Mouse (Mus musculus) midbrain, embryonic 15.5 days (tissue): ENCODE results near the gene Rad18. TPM values are rescaled to one million over a fixed set of nuclear protein-coding genes. Genes with fewer than 3 reads are reported as not detected.

Source experiments
- ATAC-seq: fragments of 200-750 bp; cut with Nextera tagmentation; replicated peaks from 2 replicates; pipeline ENCODE4 v1.8.0; 2017; ENCODE audit warnings: moderate TSS enrichment
- H3K27ac ChIP-seq: fragments of 300-500 bp; sonication (generic); 2 replicates; pipeline ENCODE4 v1.5.1; 2015; ENCODE audit warnings: mild to moderate bottlenecking, inconsistent platforms
- H3K27me3 ChIP-seq: fragments of 300-500 bp; sonication (generic); replicated peaks from 2 replicates; pipeline ENCODE4 v1.6.1; 2015; ENCODE audit warnings: inconsistent platforms
- H3K36me3 ChIP-seq: fragments of 300-500 bp; sonication (generic); replicated peaks from 2 replicates; pipeline ENCODE4 v1.6.1; 2015; ENCODE audit warnings: inconsistent platforms
- H3K4me1 ChIP-seq: fragments of 300-500 bp; sonication (generic); 2 replicates; pipeline ENCODE4 v1.6.1; 2015; ENCODE audit warnings: inconsistent platforms
- H3K4me2 ChIP-seq: fragments of 300-500 bp; sonication (generic); 2 replicates; pipeline ENCODE4 v1.6.1; 2015; ENCODE audit warnings: inconsistent platforms, mild to moderate bottlenecking, moderate library complexity
- H3K4me3 ChIP-seq: fragments of 300-500 bp; sonication (generic); 2 replicates; pipeline ENCODE4 v1.5.1; 2015; ENCODE audit warnings: mild to moderate bottlenecking, inconsistent platforms
- H3K9ac ChIP-seq: fragments of 300-500 bp; sonication (generic); 2 replicates; pipeline ENCODE4 v1.6.1; 2015; ENCODE audit warnings: mild to moderate bottlenecking, inconsistent platforms
- H3K9me3 ChIP-seq: fragments of 300-500 bp; sonication (generic); 2 replicates; pipeline ENCODE4 v1.6.1; 2016; ENCODE audit warnings: inconsistent platforms
- WGBS: fragments of 180-500 bp; shearing (Covaris S2); methylation state at CpG from one replicate; pipeline ENCODE4 v1.1.7; 2015; ENCODE audit warnings: mixed read lengths; 5-methylcytosine and 5-hydroxymethylcytosine counted together
- polyA plus RNA-seq: library from polyadenylated mRNA; unstranded; fragments of >200 nt; fragmentation: Nextera tagmentation; extraction: Ambion mirVana; gene quantifications from 2 replicates; pipeline ENCODE4 v1.2.1, GENCODE M21; 2015

The Rad18 gene
- polyA plus RNA-seq = 13.1 and 13.4 TPM in 2 replicates

GRCm38 (mm10) chr6:112696056-112696950 is at the start of gene Rad18:
Rad18 (minus strand) TSS chr6:112696686.
- Histone ChIP-seq H3K4me2 (peak within 1 kb of the TSS; percentile 85), H3K36me3 (no peaks in the 10 kb centered on the region), H3K27me3 (no peaks in the 10 kb centered on the region), H3K27ac (no peak within 1 kb of the TSS), H3K9me3 (no peaks in the 10 kb centered on the region), H3K4me1 (peaks cover 10% of the 10 kb centered on the region), H3K9ac (peak within 1 kb of the TSS; percentile 54), H3K4me3 (peak within 1 kb of the TSS; percentile 83)
- WGBS = under 1% methylated on average over 77 of the region's 77 CpGs
- ATAC-seq = peak; percentile 95

- no peak overlapping the region for H3K4me3 ChIP-seq
- no peak overlapping the region for H3K4me2 ChIP-seq
- no peak overlapping the region for H3K9ac ChIP-seq
- no peaks in the 10 kb centered on the region for H3K9me3 ChIP-seq
- H3K27ac ChIP-seq = no peak overlapping the region
- H3K4me1 ChIP-seq = no peaks in the 10 kb centered on the region
- no peaks in the 10 kb centered on the region for H3K27me3 ChIP-seq
- H3K36me3 ChIP-seq = peaks cover 28% of the 10 kb centered on the region; the same call in 1 of the 2 replicates
- 84% methylated on average over 2 of the region's 2 CpGs for WGBS
- ATAC-seq = no peak
These were observed 45.8 kb upstream of the Rad18 start for GRCm38 (mm10) chr6:112742297-112742696.

GRCm38 (mm10) chr6:112741766-112742165 is 45.3 kb upstream of the Rad18 start:
- Histone ChIP-seq H3K27me3 (no peaks in the 10 kb centered on the region), H3K36me3 (peaks cover 28% of the 10 kb centered on the region; the same call in 1 of the 2 replicates), H3K9me3 (no peaks in the 10 kb centered on the region), H3K27ac (no peak overlapping the region), H3K4me3 (no peak overlapping the region), H3K4me1 (no peaks in the 10 kb centered on the region), H3K4me2 (no peak overlapping the region), H3K9ac (no peak overlapping the region)
- no peak for ATAC-seq
- WGBS = 90% methylated on average over 5 of the region's 5 CpGs

GRCm38 (mm10) chr6:112739635-112740034 is 43.1 kb upstream of the Rad18 start:
- Histone ChIP-seq H3K4me3 (no peak overlapping the region), H3K27me3 (no peaks in the 10 kb centered on the region), H3K36me3 (peaks cover 28% of the 10 kb centered on the region; the same call in 1 of the 2 replicates), H3K9me3 (no peaks in the 10 kb centered on the region), H3K4me1 (no peaks in the 10 kb centered on the region; the same call in 1 of the 2 replicates), H3K9ac (no peak overlapping the region), H3K4me2 (no peak overlapping the region), H3K27ac (no peak overlapping the region)
- ATAC-seq = no peak
- WGBS = 92% methylated on average over 3 of the region's 3 CpGs

GRCm38 (mm10) chr6:112738924-112739323 is 42.4 kb upstream of the Rad18 start:
- H3K27me3 ChIP-seq = no peaks in the 10 kb centered on the region
- no peaks in the 10 kb centered on the region; the same call in 1 of the 2 replicates for H3K4me1 ChIP-seq
- H3K36me3 ChIP-seq = peaks cover 35% of the 10 kb centered on the region; the same call in 1 of the 2 replicates
- no peak for ATAC-seq
- H3K4me2 ChIP-seq = no peak overlapping the region
- H3K9me3 ChIP-seq = no peaks in the 10 kb centered on the region
- H3K27ac ChIP-seq = no peak overlapping the region
- H3K9ac ChIP-seq = no peak overlapping the region
- H3K4me3 ChIP-seq = no peak overlapping the region
- WGBS = 88% methylated on average over 6 of the region's 6 CpGs

GRCm38 (mm10) chr6:112736471-112736870 is 40.0 kb upstream of the Rad18 start:
- 91% methylated on average over 3 of the region's 3 CpGs for WGBS
- ATAC-seq = 0 out of 2 replicates have a peak, but pooled peaks have one; percentile 29
- H3K9me3 ChIP-seq = no peaks in the 10 kb centered on the region
- peaks cover 47% of the 10 kb centered on the region for H3K36me3 ChIP-seq
- no peak overlapping the region for H3K9ac ChIP-seq
- no peak overlapping the region for H3K27ac ChIP-seq
- H3K4me2 ChIP-seq = no peak overlapping the region
- H3K4me1 ChIP-seq = no peaks in the 10 kb centered on the region; the same call in 1 of the 2 replicates
- no peaks in the 10 kb centered on the region for H3K27me3 ChIP-seq
- no peak overlapping the region for H3K4me3 ChIP-seq

- H3K4me1 ChIP-seq = no peaks in the 10 kb centered on the region; the same call in 1 of the 2 replicates
- ATAC-seq = peak; percentile 57
- no peak overlapping the region for H3K4me3 ChIP-seq
- H3K36me3 ChIP-seq = peaks cover 53% of the 10 kb centered on the region
- no peak overlapping the region for H3K9ac ChIP-seq
- no peaks in the 10 kb centered on the region for H3K27me3 ChIP-seq
- H3K4me2 ChIP-seq = no peak overlapping the region
- H3K9me3 ChIP-seq = no peaks in the 10 kb centered on the region
- 76% methylated on average over 2 of the region's 2 CpGs for WGBS
- H3K27ac ChIP-seq = peak overlapping the region; percentile 20; the same call in 1 of the 2 replicates
These were observed 38.6 kb upstream of the Rad18 start for GRCm38 (mm10) chr6:112735054-112735453.

GRCm38 (mm10) chr6:112733942-112734341 is 37.5 kb upstream of the Rad18 start:
- no peak overlapping the region for H3K9ac ChIP-seq
- whole genome bisulfite sequencing = 77% methylated on average over 5 of the region's 5 CpGs
- peaks cover 52% of the 10 kb centered on the region for H3K36me3 ChIP-seq
- no peaks in the 10 kb centered on the region for H3K9me3 ChIP-seq
- H3K27me3 ChIP-seq = no peaks in the 10 kb centered on the region
- H3K4me3 ChIP-seq = no peak overlapping the region
- no peak overlapping the region for H3K4me2 ChIP-seq
- H3K4me1 ChIP-seq = peaks cover 9% of the 10 kb centered on the region
- no peak for ATAC-seq
- no peak overlapping the region for H3K27ac ChIP-seq

GRCm38 (mm10) chr6:112732434-112732833 is 35.9 kb upstream of the Rad18 start:
- WGBS = 97% methylated on average over 3 of the region's 3 CpGs
- H3K27ac ChIP-seq = no peak overlapping the region
- H3K4me2 ChIP-seq = no peak overlapping the region
- H3K4me3 ChIP-seq = no peak overlapping the region
- no peaks in the 10 kb centered on the region for H3K9me3 ChIP-seq
- H3K4me1 ChIP-seq = peaks cover 13% of the 10 kb centered on the region
- H3K9ac ChIP-seq = no peak overlapping the region
- no peaks in the 10 kb centered on the region for H3K27me3 ChIP-seq
- peaks cover 47% of the 10 kb centered on the region for H3K36me3 ChIP-seq
- no peak for ATAC-seq

- H3K36me3 ChIP-seq = peaks cover 44% of the 10 kb centered on the region
- H3K9me3 ChIP-seq = no peaks in the 10 kb centered on the region
- no peak overlapping the region for H3K27ac ChIP-seq
- H3K4me2 ChIP-seq = no peak overlapping the region
- H3K4me1 ChIP-seq = peaks cover 13% of the 10 kb centered on the region
- no peak overlapping the region for H3K9ac ChIP-seq
- H3K4me3 ChIP-seq = no peak overlapping the region
- 96% methylated on average over 10 of the region's 10 CpGs for WGBS
- H3K27me3 ChIP-seq = no peaks in the 10 kb centered on the region
- ATAC-seq = no peak
These were observed 34.9 kb upstream of the Rad18 start for GRCm38 (mm10) chr6:112731386-112731785.

- peak overlapping the region; percentile 60 for H3K27ac ChIP-seq
- H3K4me2 ChIP-seq = no peak overlapping the region
- H3K4me1 ChIP-seq = peaks cover 13% of the 10 kb centered on the region
- peak; percentile 73 for ATAC-seq
- H3K9ac ChIP-seq = no peak overlapping the region
- H3K27me3 ChIP-seq = no peaks in the 10 kb centered on the region
- peaks cover 37% of the 10 kb centered on the region for H3K36me3 ChIP-seq
- no peak overlapping the region for H3K4me3 ChIP-seq
- H3K9me3 ChIP-seq = no peaks in the 10 kb centered on the region
- WGBS = 6% methylated on average over 17 of the region's 17 CpGs
These were observed 32.4 kb upstream of the Rad18 start for GRCm38 (mm10) chr6:112728760-112729422.

GRCm38 (mm10) chr6:112725468-112725867 is 29.0 kb upstream of the Rad18 start:
- no peak for ATAC-seq
- Histone ChIP-seq H3K27me3 (no peaks in the 10 kb centered on the region), H3K4me3 (no peak overlapping the region), H3K9me3 (no peaks in the 10 kb centered on the region), H3K4me1 (peaks cover 13% of the 10 kb centered on the region), H3K9ac (no peak overlapping the region), H3K27ac (no peak overlapping the region), H3K36me3 (peaks cover 28% of the 10 kb centered on the region), H3K4me2 (no peak overlapping the region)
- WGBS = 90% methylated on average over 4 of the region's 4 CpGs
